Mouse (Mus musculus) stomach, postnatal 0 days (tissue): ENCODE data around the gene Tldc2.

Experiments used
- CTCF ChIP-seq: IDR thresholded peaks from 2 replicates; pipeline ENCODE4 v1.5.1; 2016; ENCODE audit warnings: antibody characterized with exemption, low read depth, mild to moderate bottlenecking, moderate library complexity
- EP300 ChIP-seq: optimal IDR thresholded peaks from 2 replicates; pipeline ENCODE3; 2016; ENCODE audit warnings: antibody characterized with exemption

DNA sequence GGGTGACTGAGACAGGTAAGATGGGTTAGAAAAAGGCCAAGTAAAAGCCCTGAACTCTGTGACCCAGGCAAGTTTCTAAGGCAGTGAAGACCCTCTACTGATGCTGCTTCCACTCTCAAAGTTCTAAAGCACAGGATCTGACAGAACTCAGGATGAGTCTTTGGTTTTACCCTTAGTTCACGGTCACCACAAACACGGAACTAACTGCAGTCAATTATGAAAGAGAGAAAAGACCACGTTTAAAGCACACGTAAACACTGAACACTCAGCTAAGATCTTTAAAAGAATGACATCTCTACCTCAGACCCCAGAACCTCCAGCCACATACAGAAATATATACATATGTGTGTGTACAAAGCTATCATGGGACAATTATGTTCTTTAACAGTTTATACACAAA, 42.2 kb downstream of the Tldc2 start:
- TF ChIP-seq EP300 = no peak
- no peak for TF ChIP-seq CTCF
